Mouse (Mus musculus) forebrain, embryonic 14.5 days (tissue): Measurements from ENCODE around the gene Sgcb. TPM values are rescaled to one million over a fixed set of nuclear protein-coding genes. Genes with fewer than 3 reads are reported as not detected.

Experiments used
- ATAC-seq: fragments of 200-750 bp; cut with Nextera tagmentation; 2 replicates; pipeline ENCODE4 v1.8.0; 2017; ENCODE audit warnings: mild to moderate bottlenecking, moderate library complexity
- DNase-seq: peaks from one replicate; pipeline ENCODE4 v3.0.0-alpha.2; 2015; ENCODE audit warnings: low spot score
- H3K27ac ChIP-seq: fragments of 300-500 bp; sonication (generic); 2 replicates; pipeline ENCODE4 v1.5.1; 2014; ENCODE audit warnings: low read depth, mild to moderate bottlenecking, control low read depth, low read length, moderate library complexity
- H3K27me3 ChIP-seq: fragments of 300-500 bp; sonication (generic); replicated peaks from 2 replicates; pipeline ENCODE4 v1.6.1; 2014; ENCODE audit warnings: low read length, control low read depth, mixed read lengths; ENCODE audit not compliant: control insufficient read depth, insufficient read depth
- H3K36me3 ChIP-seq: fragments of 300-500 bp; sonication (generic); 2 replicates; pipeline ENCODE4 v1.6.1; 2014; ENCODE audit warnings: low read length, control low read depth; ENCODE audit not compliant: control insufficient read depth, insufficient read depth
- H3K4me1 ChIP-seq: fragments of 300-500 bp; sonication (generic); 2 replicates; pipeline ENCODE4 v1.6.1; 2014; ENCODE audit warnings: antibody characterized with exemption, low read length, control low read depth; ENCODE audit not compliant: control insufficient read depth, insufficient read depth
- H3K4me2 ChIP-seq: fragments of 300-500 bp; sonication (generic); 2 replicates; pipeline ENCODE4 v1.6.1; 2014; ENCODE audit warnings: mild to moderate bottlenecking, control low read depth, low read length
- H3K4me3 ChIP-seq: fragments of 300-500 bp; sonication (generic); 2 replicates; pipeline ENCODE4 v1.5.1; 2014; ENCODE audit warnings: low read depth, low read length, control low read depth
- H3K9ac ChIP-seq: fragments of 300-500 bp; sonication (generic); 2 replicates; pipeline ENCODE4 v1.6.1; 2014; ENCODE audit warnings: mild to moderate bottlenecking, low read length, control low read depth, moderate library complexity
- H3K9me3 ChIP-seq: fragments of 300-500 bp; sonication (generic); replicated peaks from 2 replicates; pipeline ENCODE4 v1.6.1; 2016; ENCODE audit warnings: low read length, control low read depth, mixed read lengths; ENCODE audit not compliant: control insufficient read depth
- whole genome bisulfite sequencing: fragments of 180-500 bp; shearing (Covaris S2); extraction: QIAGEN DNeasy Blood & Tissue Kit; methylation state at CpG from one replicate; pipeline ENCODE4 v1.1.7; 2014; 5-methylcytosine and 5-hydroxymethylcytosine counted together
- polyA plus RNA-seq: library from polyadenylated mRNA; unstranded; fragments of >200 nt; fragmentation: Nextera tagmentation; extraction: Ambion mirVana; gene quantifications from 2 replicates; pipeline ENCODE4 v1.2.1, GENCODE M21; 2014

Sgcb gene
- polyA plus RNA-seq, 1 experiment from 2014 or later: 20.9 TPM

- H3K27me3 ChIP-seq: no peaks in the 10 kb centered on the region
- H3K4me3 ChIP-seq: no peak overlapping the region
- H3K9ac ChIP-seq: no peak overlapping the region
- ATAC-seq (no peak), DNase-seq (no peak)
- H3K4me2 ChIP-seq: no peak overlapping the region
- WGBS: 92% methylated on average over 7 of the region's 7 CpGs
- no peaks in the 10 kb centered on the region for H3K9me3 ChIP-seq
- no peak overlapping the region for H3K27ac ChIP-seq
- H3K36me3 ChIP-seq: no peaks in the 10 kb centered on the region
- no peaks in the 10 kb centered on the region for H3K4me1 ChIP-seq
Observed at GRCm38 (mm10) chr5:73626842-73627241, 20.7 kb downstream of the Sgcb start.

GRCm38 (mm10) chr5:73625505-73625904 lies 22.1 kb downstream of the Sgcb start:
- DNase-seq: no peak
- H3K4me1 ChIP-seq: no peaks in the 10 kb centered on the region
- H3K4me3 ChIP-seq: no peak overlapping the region
- WGBS: 63% methylated on average over 1 of the region's 1 CpGs
- ATAC-seq: no peak
- no peaks in the 10 kb centered on the region for H3K27me3 ChIP-seq
- no peaks in the 10 kb centered on the region for H3K9me3 ChIP-seq
- H3K4me2 ChIP-seq: no peak overlapping the region
- H3K9ac ChIP-seq: no peak overlapping the region
- H3K36me3 ChIP-seq: no peaks in the 10 kb centered on the region
- H3K27ac ChIP-seq: no peak overlapping the region

DNA sequence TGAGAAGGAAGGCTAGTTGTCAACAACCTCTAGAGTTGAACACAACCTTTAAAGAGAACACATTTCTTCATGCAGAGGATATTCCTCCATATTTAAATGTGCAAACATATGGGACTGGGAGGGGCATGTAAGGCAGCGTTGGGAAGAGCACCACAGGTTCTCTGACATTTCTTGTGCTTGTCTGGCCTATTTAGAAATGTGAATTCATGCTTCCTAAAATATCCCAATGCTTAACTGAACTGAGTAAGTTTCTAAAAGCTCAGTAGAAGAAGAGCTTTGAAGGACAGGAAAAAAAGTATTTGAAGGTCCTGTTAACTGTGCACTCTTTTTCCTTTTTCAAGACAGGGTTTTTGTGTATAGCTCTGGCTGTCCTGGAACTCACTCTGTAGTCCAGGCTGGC lies 28.6 kb downstream of the Sgcb start:
- DNase-seq: no peak
- H3K4me1 ChIP-seq: no peaks in the 10 kb centered on the region
- no peak overlapping the region for H3K4me3 ChIP-seq
- no peaks in the 10 kb centered on the region for H3K36me3 ChIP-seq
- ATAC-seq: no peak
- H3K9me3 ChIP-seq: no peaks in the 10 kb centered on the region
- no peak overlapping the region for H3K9ac ChIP-seq
- 91% methylated on average over 1 of the region's 1 CpGs for WGBS
- H3K27me3 ChIP-seq: no peaks in the 10 kb centered on the region
- H3K27ac ChIP-seq: no peak overlapping the region
- no peak overlapping the region for H3K4me2 ChIP-seq

GRCm38 (mm10) chr5:73615211-73615610 lies 32.4 kb downstream of the Sgcb start:
- ATAC-seq: no peak
- Histone ChIP-seq H3K4me2 (no peak overlapping the region), H3K27ac (no peak overlapping the region), H3K27me3 (no peaks in the 10 kb centered on the region), H3K36me3 (no peaks in the 10 kb centered on the region), H3K9me3 (no peaks in the 10 kb centered on the region), H3K9ac (no peak overlapping the region), H3K4me3 (no peak overlapping the region), H3K4me1 (no peaks in the 10 kb centered on the region)
- WGBS: 83% methylated on average over 7 of the region's 7 CpGs
- no peak for DNase-seq

GRCm38 (mm10) chr5:73613296-73613695 lies 34.3 kb downstream of the Sgcb start:
- DNase-seq (no peak), ATAC-seq (no peak)
- no peak overlapping the region for H3K27ac ChIP-seq
- H3K4me1 ChIP-seq: no peaks in the 10 kb centered on the region
- H3K4me3 ChIP-seq: no peak overlapping the region
- no peaks in the 10 kb centered on the region for H3K27me3 ChIP-seq
- no peak overlapping the region for H3K4me2 ChIP-seq
- H3K36me3 ChIP-seq: no peaks in the 10 kb centered on the region
- no peaks in the 10 kb centered on the region for H3K9me3 ChIP-seq
- H3K9ac ChIP-seq: no peak overlapping the region
- 94% methylated on average over 8 of the region's 8 CpGs for WGBS

- 91% methylated on average over 4 of the region's 4 CpGs for WGBS
- Histone ChIP-seq H3K27me3 (no peaks in the 10 kb centered on the region), H3K4me1 (no peaks in the 10 kb centered on the region), H3K4me2 (no peak overlapping the region), H3K4me3 (no peak overlapping the region), H3K9me3 (no peaks in the 10 kb centered on the region), H3K27ac (no peak overlapping the region), H3K36me3 (no peaks in the 10 kb centered on the region), H3K9ac (no peak overlapping the region)
- DNase-seq (no peak), ATAC-seq (no peak)
Observed at GRCm38 (mm10) chr5:73611071-73611470, 36.5 kb downstream of the Sgcb start.

GRCm38 (mm10) chr5:73604964-73605363 lies 42.6 kb downstream of the Sgcb start:
- no peak overlapping the region for H3K4me3 ChIP-seq
- 90% methylated on average over 6 of the region's 6 CpGs for WGBS
- no peaks in the 10 kb centered on the region for H3K9me3 ChIP-seq
- H3K36me3 ChIP-seq: no peaks in the 10 kb centered on the region
- ATAC-seq: no peak
- no peak for DNase-seq
- no peaks in the 10 kb centered on the region for H3K27me3 ChIP-seq
- no peak overlapping the region for H3K9ac ChIP-seq
- no peak overlapping the region for H3K4me2 ChIP-seq
- H3K4me1 ChIP-seq: peaks cover 7% of the 10 kb centered on the region
- H3K27ac ChIP-seq: no peak overlapping the region

DNA sequence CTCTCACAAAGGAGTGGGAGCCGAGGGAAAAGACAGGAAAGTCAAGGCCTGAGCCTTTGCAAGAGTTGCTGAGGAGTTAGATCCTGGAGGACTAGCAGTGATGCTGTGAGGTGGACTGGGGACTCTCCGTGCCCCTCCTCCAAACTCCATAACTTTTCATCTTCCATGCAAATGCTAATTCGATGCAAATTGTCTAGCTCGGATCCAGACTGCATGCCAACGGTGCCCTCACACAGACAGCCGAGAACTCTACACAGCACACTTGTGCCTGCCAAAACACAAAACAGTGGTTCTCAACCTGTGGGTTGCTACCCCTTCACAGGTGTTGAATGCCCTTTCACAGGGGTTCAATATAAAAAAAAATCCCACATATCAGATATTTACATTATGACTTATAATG lies 43.0 kb downstream of the Sgcb start:
- no peak overlapping the region for H3K9ac ChIP-seq
- H3K4me2 ChIP-seq: no peak overlapping the region
- DNase-seq (no peak), ATAC-seq (no peak)
- no peaks in the 10 kb centered on the region for H3K9me3 ChIP-seq
- 79% methylated on average over 6 of the region's 6 CpGs for WGBS
- peaks cover 7% of the 10 kb centered on the region for H3K4me1 ChIP-seq
- no peaks in the 10 kb centered on the region for H3K27me3 ChIP-seq
- H3K27ac ChIP-seq: no peak overlapping the region
- H3K36me3 ChIP-seq: no peaks in the 10 kb centered on the region
- no peak overlapping the region for H3K4me3 ChIP-seq

GRCm38 (mm10) chr5:73602865-73603264 lies 44.7 kb downstream of the Sgcb start:
- H3K9ac ChIP-seq: no peak overlapping the region
- no peak overlapping the region for H3K4me2 ChIP-seq
- H3K4me3 ChIP-seq: no peak overlapping the region
- DNase-seq (no peak), ATAC-seq (no peak)
- WGBS: 87% methylated on average over 3 of the region's 3 CpGs
- no peak overlapping the region for H3K27ac ChIP-seq
- H3K9me3 ChIP-seq: no peaks in the 10 kb centered on the region
- no peaks in the 10 kb centered on the region for H3K27me3 ChIP-seq
- peaks cover 11% of the 10 kb centered on the region for H3K4me1 ChIP-seq
- no peaks in the 10 kb centered on the region for H3K36me3 ChIP-seq
